Mouse (Mus musculus) kidney, postnatal 4 days (tissue): ENCODE results near the gene Eri2.
A peak's percentile ranks its signal among the peaks of the same experiment; 100 is the strongest.

ENCODE experiments used
- DNase-seq, 2 experiments: peaks; one replicate each; pipeline ENCODE4 v3.0.0; 2021; ENCODE audit warnings: mixed read lengths in 2 of 2

Gene Eri2

DNA sequence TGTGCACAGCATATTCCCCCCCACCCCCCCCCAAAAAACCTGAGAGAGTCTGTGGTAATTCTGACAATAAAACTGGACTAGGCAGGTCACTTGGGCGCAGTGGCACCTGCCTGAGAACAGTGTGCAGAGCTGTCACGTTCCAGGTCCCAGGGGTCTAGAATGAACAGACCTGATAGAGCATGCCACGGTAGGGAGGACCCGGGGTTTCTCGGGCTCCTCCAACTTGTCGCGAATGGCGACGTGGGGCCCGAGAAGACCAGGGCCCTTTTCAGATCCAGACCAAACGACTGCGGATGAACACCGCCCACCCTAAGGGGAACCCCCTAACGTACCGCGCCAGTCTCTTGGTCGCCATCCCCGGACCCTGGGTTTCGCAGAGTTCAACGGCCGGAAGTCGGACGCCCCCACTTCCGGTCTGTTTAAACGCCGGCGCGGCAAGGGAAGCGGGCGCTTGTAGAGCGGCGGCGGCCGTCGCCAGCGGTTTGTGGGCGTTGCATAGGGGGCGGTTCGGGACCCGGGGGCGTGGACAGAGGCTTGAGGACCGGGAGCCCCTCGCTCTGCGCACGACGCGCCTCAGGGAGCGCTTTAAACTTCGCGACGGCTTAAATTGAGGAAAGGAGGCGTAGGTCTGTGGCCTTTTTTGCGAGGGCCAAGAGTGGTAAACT, at the start of gene Eri2, which contains the start of gene Rexo5:
TSS of gene Eri2 (minus strand) at position 473 of the 665 bp plus-strand sequence.
TSS of gene Rexo5 (plus strand) at position 421 of the 665 bp plus-strand sequence.
- peak; percentile 94 to 95 for DNase-seq

GRCm38 (mm10) chr7:119841820-119842449, 48.1 kb upstream of the Eri2 start:
- DNase-seq, result no peak

DNA sequence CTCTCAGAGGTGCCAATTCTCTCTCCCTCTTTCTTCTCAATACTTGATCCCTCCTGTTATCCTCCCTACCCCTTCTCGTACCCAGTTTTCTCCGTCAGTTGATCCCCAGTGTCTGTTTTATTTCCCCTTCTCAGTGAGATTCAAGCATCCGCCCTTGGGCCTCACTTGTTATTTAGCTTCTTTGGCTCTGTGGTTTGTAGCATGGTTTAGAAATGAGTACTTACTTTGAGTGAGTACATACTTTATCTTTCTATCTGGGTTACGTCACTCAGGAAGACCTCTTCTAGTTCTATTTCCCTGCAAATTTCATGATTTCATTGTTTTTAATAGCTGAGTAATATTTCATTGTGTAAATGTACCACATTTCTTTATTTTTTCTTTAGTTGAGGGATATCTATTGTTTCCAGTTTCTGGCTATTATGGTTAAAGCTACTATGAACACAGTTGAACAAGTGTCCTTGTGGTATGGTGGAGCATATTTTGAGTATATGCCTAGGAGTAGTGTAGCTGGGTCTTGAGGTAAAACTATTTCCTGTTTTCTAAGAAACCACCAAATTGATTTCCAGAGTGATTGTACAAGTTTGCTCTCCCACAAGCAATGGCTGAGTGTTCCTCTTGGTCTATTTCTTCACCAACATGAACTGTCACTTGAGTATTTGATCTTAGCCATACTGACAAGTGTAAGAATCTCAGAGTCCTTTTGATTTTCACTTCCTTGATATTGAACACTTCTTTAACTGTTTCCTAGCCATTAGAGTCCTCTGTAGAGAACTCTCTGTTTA, 42.3 kb upstream of the Eri2 start:
- DNase-seq, result no peak

- no peak for DNase-seq
Measured at GRCm38 (mm10) chr7:119835371-119835770, 41.5 kb upstream of the Eri2 start.

DNA sequence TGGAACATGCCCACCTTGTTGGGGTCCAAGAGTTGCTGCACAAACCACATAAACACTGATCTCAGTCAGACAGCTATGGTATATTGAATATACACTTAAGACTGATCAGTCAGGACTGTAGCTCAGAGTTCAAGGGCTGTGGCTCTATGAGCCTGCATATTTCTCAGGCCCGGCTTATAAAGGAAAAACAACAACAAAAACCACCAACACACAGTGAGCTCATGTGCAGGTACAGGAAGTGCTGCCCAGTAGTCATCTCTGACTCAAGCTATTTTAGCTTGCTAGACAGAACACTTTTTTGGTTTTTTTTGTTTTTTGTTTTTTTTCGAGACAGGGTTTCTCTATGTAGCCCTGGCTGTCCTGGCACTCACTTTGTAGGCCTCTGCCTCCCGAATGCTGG, 14.9 kb upstream of the Eri2 start:
- no peak for DNase-seq

DNA sequence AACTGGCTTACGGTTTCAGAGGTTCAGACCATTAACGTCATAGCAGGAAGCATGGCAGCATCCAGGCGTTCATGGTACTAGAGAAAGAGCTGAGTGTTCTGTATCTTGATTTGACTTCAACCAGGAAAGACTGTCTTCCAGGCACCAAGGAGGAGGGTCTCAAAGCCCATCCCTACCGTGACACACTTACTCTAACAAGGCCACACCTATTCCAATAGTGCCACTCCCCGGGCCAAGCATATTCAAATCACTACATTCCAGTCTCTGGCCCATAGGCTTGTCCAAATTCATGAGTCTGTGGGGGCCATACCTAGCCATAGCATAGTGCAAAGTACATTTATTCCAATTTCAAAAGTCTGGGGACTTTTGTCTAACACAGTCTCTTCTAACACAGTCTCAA, 13.5 kb upstream of the Eri2 start:
- DNase-seq, result no peak

- DNase-seq, result no peak
Measured at GRCm38 (mm10) chr7:119800991-119801390, 7.1 kb upstream of the Eri2 start.

GRCm38 (mm10) chr7:119800488-119800887, 6.6 kb upstream of the Eri2 start:
- DNase-seq, result peak in 1 of 2 experiments; percentile 2

- no peak for DNase-seq
Measured at GRCm38 (mm10) chr7:119795311-119795710, 1.5 kb upstream of the Eri2 start.

- DNase-seq, result no peak
Measured at GRCm38 (mm10) chr7:119794251-119794638, 387 bp upstream of the Eri2 start.

DNA sequence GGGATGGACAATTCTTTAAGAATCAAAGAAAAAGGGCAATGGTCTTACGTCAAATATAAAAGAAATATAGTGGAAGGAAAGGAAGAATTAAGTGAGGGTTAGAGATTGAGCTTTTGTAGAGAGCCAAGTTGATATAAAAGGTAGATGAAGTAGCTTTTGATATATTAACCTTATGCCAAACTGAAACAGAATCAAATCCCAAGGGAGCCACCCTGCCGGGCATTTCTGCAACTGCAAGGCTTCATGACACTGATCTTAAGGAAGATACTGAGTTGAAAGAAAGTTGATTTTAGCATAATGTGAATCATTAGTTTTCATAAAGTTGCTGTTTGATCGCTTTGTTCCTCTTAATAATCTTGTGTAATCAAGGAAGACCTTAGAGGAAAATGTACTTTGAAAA, 4.8 kb downstream of the Eri2 start:
- DNase-seq, result no peak

- no peak for DNase-seq
Measured at GRCm38 (mm10) chr7:119784908-119785307, 8.9 kb downstream of the Eri2 start.

- no peak for DNase-seq
Measured at GRCm38 (mm10) chr7:119783453-119783852, 10.4 kb downstream of the Eri2 start.

- DNase-seq, result no peak
Measured at GRCm38 (mm10) chr7:119769895-119770294, 24.0 kb downstream of the Eri2 start.

- DNase-seq, result no peak
Measured at GRCm38 (mm10) chr7:119766996-119767395, 26.9 kb downstream of the Eri2 start.

DNA sequence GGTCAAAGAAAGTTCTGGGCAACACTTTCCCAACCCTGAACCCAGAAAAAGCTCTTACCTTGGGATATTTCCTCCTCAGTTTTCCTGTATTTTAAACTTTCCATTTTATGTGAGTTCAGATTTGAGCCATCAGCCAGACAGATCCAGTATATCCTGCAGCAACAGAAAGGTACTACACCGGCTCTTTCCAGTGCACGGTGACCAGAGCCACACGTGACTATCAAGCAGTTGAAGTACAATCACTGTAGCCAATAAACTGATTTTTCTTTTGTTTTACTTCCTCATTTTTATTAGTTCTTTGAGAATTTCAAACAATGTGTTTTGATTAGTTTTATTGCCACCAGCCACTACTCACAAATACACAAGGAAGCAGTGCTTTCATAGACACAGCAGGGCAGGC, 29.5 kb downstream of the Eri2 start:
- DNase-seq, result no peak

- no peak for DNase-seq
Measured at GRCm38 (mm10) chr7:119762166-119762697, 31.6 kb downstream of the Eri2 start.

- DNase-seq, result peak; percentile 6 to 22
Measured at GRCm38 (mm10) chr7:119760527-119760951, 33.3 kb downstream of the Eri2 start, which contains the start of gene Acsm3. Gene Acsm3 (plus strand): TSS chr7:119760923.

- DNase-seq, result no peak
Measured at GRCm38 (mm10) chr7:119753696-119754095, 40.2 kb downstream of the Eri2 start.

DNA sequence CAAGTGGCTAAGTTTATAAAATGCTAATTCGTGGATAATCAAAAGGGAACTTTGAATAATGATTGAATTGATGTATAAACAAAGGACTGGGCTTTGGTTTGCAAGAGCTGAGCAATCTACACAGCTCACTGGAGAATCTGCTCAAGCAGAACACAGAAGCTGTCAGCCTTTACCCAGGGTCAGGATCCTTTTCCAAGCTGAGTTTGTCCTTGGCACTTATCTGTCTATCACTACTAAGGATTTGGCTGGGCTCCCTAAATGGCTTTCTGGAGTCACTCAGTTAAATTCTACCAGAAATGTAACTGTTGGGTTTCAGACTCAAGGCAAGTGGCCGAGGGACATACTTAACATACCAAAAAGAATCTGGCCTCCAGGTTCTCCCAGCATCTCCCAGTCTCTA, 43.9 kb downstream of the Eri2 start:
- DNase-seq, result no peak

DNA sequence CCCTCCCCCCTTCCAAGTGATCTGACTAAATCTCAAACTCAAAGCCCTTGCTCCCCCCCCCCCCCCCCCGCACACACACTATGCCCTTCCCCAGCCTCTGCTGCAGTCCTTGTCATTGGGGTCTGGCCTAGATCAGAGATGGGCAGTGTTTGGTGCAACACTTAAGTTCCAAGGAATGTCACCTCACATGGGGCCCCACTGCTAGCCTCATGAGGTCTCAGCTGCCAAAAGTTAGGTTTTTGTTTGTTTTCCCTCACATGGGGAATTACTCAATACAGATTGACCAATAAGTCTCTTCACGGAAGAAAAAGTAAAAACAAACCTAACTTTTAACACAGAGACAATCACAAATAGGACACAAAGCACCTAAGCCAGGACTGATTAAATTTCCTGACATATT, 45.1 kb downstream of the Eri2 start:
- no peak for DNase-seq

DNA sequence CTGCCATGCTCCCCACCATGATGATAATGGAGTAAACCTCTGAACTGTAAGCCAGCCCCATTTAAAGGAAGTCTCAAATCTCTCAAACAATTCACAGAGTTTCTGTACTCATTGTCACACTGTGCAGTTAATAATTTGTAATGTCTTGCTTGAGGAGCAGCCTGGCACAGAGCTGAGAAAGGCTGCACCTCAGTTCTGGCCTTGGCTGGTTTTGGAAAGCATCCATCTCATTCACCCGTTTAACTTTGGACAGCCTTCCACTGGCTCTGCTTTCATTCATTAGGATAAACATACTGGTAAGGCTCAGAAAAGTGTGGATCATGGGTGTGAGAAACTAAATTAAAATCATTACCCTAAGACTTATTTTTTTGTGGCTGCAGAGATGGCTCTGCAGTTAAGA, 48.0 kb downstream of the Eri2 start:
- no peak for DNase-seq

DNA sequence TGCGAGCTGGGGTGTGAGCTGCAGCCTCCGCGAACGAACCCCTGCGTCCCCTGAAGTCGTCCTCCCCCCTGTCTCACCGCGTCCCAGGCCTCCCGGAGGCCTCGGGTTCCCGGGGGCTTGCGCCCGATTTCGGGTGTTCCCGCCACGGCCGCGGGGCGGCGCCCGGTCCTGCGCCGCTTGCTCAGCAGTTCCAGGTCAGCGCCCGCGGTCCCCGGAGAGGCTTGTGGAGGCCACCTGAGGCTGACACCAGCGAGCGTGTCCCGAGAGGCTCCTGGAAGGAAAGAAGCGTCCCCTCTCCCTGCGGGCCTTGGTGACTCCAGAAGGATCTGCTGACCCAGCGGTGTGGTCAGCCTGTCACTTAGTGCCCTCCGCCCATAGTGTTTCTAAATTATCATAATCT, 49.5 kb downstream of the Eri2 start:
- peak; percentile 43 to 59 for DNase-seq
